Mouse (Mus musculus) midbrain, embryonic 10.5 days (tissue): ENCODE results near the gene Gm12258. TPM values are rescaled to one million over a fixed set of nuclear protein-coding genes. Genes with fewer than 3 reads are reported as not detected.

Source experiments
- DNase-seq: peaks from one replicate; pipeline ENCODE4 v3.0.0-alpha.2; 2017; ENCODE audit warnings: low spot score
- H3K27ac ChIP-seq: fragments of 300-500 bp; sonication (generic); replicated peaks from 2 replicates; pipeline ENCODE4 v1.5.1; 2016; ENCODE audit warnings: mild to moderate bottlenecking
- H3K27me3 ChIP-seq: fragments of 300-500 bp; sonication (generic); 2 replicates; pipeline ENCODE4 v1.6.1; 2016; ENCODE audit warnings: low read depth, mild to moderate bottlenecking; ENCODE audit not compliant: poor library complexity, severe bottlenecking
- H3K36me3 ChIP-seq: fragments of 300-500 bp; sonication (generic); 2 replicates; pipeline ENCODE4 v1.6.1; 2016; ENCODE audit warnings: mild to moderate bottlenecking, moderate library complexity
- H3K4me1 ChIP-seq: fragments of 300-500 bp; sonication (generic); 2 replicates; pipeline ENCODE4 v1.6.1; 2016
- H3K4me3 ChIP-seq: fragments of 300-500 bp; sonication (generic); 2 replicates; pipeline ENCODE4 v1.5.1; 2016; ENCODE audit warnings: mild to moderate bottlenecking, moderate library complexity
- H3K9me3 ChIP-seq: fragments of 300-500 bp; sonication (generic); replicated peaks from 2 replicates; pipeline ENCODE4 v1.6.1; 2016; ENCODE audit warnings: mild to moderate bottlenecking
- WGBS: fragments of 180-500 bp; shearing (Covaris S2); methylation state at CpG from one replicate; pipeline ENCODE4 v1.1.7; 2016; 5-methylcytosine and 5-hydroxymethylcytosine counted together
- polyA plus RNA-seq: library from polyadenylated mRNA; unstranded; fragments of >200 nt; fragmentation: Nextera tagmentation; extraction: Ambion mirVana; gene quantifications from 2 replicates; pipeline ENCODE4 v1.2.1, GENCODE M21; 2016

The Gm12258 gene
- polyA plus RNA-seq, 1 experiment from 2014 or later = 9.1 TPM

- 65% methylated on average over 2 of the region's 2 CpGs for WGBS
- Histone ChIP-seq H3K4me3 (no peak overlapping the region), H3K36me3 (peaks cover 50% of the 10 kb centered on the region), H3K4me1 (peaks cover 9% of the 10 kb centered on the region), H3K27me3 (no peaks in the 10 kb centered on the region), H3K9me3 (no peaks in the 10 kb centered on the region), H3K27ac (no peak overlapping the region)
- no peak for DNase-seq
These were observed 2.8 kb downstream of the Gm12258 start for GRCm38 (mm10) chr11:58849731-58850130.

DNA sequence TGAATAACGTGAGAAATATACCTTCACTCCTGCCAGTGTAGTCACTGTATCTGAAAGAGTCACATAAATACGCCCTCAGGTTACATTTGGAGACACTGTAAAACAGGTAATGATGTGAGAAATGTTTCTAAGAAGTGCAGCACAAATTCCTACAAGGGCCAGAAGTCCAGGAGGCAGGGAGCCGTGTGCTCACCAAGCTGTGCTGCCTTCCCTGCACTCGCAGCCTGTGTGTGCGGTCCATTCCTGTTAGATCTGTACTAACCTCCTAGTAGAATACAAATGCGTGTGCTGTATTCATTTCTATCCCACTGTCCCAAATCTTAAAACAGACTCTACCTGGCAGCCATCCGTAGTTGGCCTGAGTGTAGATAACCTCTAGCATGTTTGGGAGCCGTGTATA lies 13.8 kb downstream of the Gm12258 start:
- Histone ChIP-seq H3K27me3 (no peaks in the 10 kb centered on the region), H3K9me3 (peaks cover 28% of the 10 kb centered on the region), H3K36me3 (peaks cover 54% of the 10 kb centered on the region), H3K4me3 (no peak overlapping the region), H3K27ac (no peak overlapping the region), H3K4me1 (no peaks in the 10 kb centered on the region)
- no peak for DNase-seq
- WGBS = 94% methylated on average over 8 of the region's 8 CpGs

DNA sequence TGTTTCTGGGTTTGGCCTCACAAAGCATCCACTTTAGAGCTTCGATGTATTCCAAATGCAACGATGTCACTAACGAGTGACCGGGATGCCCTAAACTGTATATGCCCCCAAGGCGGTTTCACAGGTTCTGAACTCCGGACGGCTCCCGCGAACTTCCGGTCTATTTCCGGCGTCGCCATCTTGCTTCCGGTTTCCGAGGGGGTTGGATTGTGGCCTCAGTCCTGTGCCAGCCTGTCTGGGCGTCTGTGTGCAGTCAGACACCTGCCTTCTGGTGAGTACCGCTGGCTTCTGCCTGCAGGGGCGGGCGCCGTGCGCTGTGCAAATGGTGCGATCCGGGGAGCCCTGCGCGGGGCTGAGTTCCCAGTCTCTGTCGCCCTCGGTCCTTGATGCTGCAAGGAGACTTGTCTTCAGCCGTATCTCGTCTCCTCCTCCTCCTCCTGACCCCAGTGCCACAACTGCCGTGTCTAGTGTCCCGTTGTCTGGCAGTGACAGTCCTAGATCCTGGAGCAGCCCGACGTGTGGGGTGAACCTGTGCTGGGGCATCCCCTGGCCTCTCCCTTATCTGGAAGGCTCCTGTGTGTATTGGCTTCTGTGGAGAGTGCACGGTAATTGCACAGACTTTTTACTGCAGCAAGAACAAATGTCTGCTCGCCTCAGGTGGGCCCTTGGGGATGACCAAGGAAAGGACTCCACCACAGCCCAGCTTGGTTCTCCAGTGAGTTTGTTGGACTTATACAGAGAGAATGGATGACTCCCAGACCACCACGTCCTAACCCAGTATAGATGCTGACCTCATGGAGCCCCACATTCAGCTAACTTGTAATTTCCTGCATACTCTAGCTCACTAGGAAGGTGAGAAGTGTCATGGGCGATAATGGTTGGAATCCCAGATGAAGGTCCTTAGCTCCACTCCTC lies 20.3 kb downstream of the Gm12258 start, which contains the start of gene 2810021J22Rik:
TSS of gene 2810021J22Rik (plus strand) at position 178 of the 915 bp plus-strand sequence.
- WGBS = 5% methylated on average over 37 of the region's 37 CpGs
- Histone ChIP-seq H3K36me3 (peaks cover 31% of the 10 kb centered on the region), H3K4me1 (peaks cover 15% of the 10 kb centered on the region), H3K27me3 (no peaks in the 10 kb centered on the region), H3K27ac (peak within 1 kb of the TSS; percentile 93), H3K9me3 (no peaks in the 10 kb centered on the region), H3K4me3 (peak within 1 kb of the TSS; percentile 94)
- DNase-seq = peak; percentile 85

- Histone ChIP-seq H3K27ac (peak overlapping the region; percentile 93), H3K9me3 (no peaks in the 10 kb centered on the region), H3K4me1 (peaks cover 15% of the 10 kb centered on the region), H3K36me3 (peaks cover 31% of the 10 kb centered on the region), H3K27me3 (no peaks in the 10 kb centered on the region), H3K4me3 (peak overlapping the region; percentile 94)
- WGBS = 92% methylated on average over 6 of the region's 6 CpGs
- DNase-seq = no peak
These were observed 21.0 kb downstream of the Gm12258 start for GRCm38 (mm10) chr11:58867954-58868330.

DNA sequence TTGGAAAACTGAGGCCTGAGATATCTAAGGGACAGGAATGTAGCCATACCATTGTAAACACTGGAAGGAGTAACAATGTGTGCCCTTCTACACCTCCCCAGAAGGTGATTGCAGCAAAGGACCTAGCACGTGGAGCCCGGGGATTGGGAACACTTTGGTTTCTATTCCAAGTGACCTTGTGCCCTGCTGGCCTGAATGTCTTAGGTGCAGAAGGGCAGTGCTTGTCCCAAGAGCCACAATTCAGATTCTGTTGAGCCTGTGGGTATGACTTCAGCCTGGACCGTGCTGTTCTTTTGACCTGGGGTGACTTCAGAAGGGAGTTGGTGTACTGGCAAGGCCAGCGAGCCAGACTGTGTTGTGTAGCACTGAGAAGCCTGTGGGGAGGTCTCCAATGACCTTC lies 24.0 kb downstream of the Gm12258 start:
- WGBS = 89% methylated on average over 4 of the region's 4 CpGs
- DNase-seq = no peak

DNA sequence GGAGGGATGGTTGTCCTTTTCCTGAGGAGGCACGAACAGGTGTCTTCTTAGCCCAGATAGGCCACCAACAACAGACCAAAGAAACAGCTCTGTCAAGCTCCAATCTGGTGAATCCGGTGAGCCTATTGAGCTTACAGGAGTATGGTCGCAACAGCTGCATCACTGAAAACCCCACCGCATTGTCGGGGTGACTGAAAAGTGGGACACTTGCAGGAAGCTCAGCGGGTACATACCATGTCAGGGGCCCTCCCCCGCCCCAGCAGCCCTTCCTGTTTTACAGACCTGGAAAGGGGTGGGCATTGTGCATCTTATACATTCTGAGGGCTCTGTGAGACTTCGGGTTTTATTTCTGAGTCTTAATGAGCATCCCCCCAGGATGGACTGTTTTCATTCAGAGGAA lies 36.8 kb downstream of the Gm12258 start:
- no peaks in the 10 kb centered on the region for H3K9me3 ChIP-seq
- no peaks in the 10 kb centered on the region for H3K4me1 ChIP-seq
- no peak overlapping the region for H3K4me3 ChIP-seq
- H3K27me3 ChIP-seq = no peaks in the 10 kb centered on the region
- no peak overlapping the region for H3K27ac ChIP-seq
- 85% methylated on average over 8 of the region's 8 CpGs for WGBS
- DNase-seq = no peak
- peaks cover 46% of the 10 kb centered on the region for H3K36me3 ChIP-seq

More for the DNA sequence above, 24.0 kb downstream of the Gm12258 start:
- Histone ChIP-seq H3K4me1 (peaks cover 15% of the 10 kb centered on the region), H3K27ac (no peak overlapping the region), H3K4me3 (no peak overlapping the region), H3K9me3 (no peaks in the 10 kb centered on the region), H3K27me3 (no peaks in the 10 kb centered on the region), H3K36me3 (peaks cover 47% of the 10 kb centered on the region)

DNA sequence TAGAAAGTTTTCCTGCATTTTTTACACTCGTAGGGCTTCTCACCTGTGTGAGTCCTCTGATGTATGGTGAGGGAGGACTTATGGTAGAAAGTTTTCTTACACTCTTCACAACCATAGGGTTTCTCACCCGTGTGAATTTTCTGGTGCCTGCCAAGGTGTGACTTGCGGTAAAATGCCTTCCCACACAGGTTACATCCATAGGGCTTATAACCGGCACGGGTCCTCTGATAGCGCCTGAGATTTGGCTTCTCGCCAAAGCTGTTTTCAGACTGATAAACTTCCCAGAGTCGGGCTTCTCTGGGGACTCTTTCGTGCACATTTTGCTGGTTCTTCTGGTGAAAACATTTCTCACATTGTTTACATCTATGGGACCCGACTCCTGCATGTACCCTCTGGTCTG lies 43.6 kb downstream of the Gm12258 start:
- Histone ChIP-seq H3K36me3 (peaks cover 64% of the 10 kb centered on the region), H3K27ac (no peak overlapping the region), H3K9me3 (no peaks in the 10 kb centered on the region), H3K4me3 (no peak overlapping the region), H3K4me1 (no peaks in the 10 kb centered on the region), H3K27me3 (no peaks in the 10 kb centered on the region)
- 96% methylated on average over 10 of the region's 10 CpGs for WGBS
- no peak for DNase-seq

- no peaks in the 10 kb centered on the region for H3K4me1 ChIP-seq
- H3K36me3 ChIP-seq = peaks cover 83% of the 10 kb centered on the region
- no peak for DNase-seq
- WGBS = 83% methylated on average over 6 of the region's 6 CpGs
- no peaks in the 10 kb centered on the region for H3K9me3 ChIP-seq
- H3K27me3 ChIP-seq = no peaks in the 10 kb centered on the region
- H3K4me3 ChIP-seq = no peak overlapping the region
- no peak overlapping the region for H3K27ac ChIP-seq
These were observed 47.5 kb downstream of the Gm12258 start for GRCm38 (mm10) chr11:58894456-58894855.

DNA sequence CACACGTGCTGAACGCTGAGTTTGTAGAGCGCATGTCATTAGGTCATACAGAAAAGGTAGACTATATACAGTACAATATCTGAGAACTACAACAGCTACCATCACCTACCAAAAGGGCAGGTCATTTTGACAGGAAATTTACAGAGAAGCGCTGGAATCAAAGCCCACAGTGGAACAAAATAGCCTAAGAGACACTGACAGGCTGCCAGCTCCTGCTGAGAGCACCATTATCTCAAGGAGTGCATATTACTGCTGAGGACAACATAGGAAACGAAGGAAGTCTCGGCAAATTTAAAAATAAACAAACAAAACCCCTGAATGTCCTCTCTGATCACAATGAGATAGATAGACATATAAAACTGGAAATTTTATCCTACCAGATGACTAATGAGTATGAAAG lies 50.5 kb downstream of the Gm12258 start:
- no peaks in the 10 kb centered on the region for H3K4me1 ChIP-seq
- DNase-seq = no peak
- no peak overlapping the region for H3K4me3 ChIP-seq
- peaks cover 76% of the 10 kb centered on the region for H3K36me3 ChIP-seq
- H3K27me3 ChIP-seq = no peaks in the 10 kb centered on the region
- H3K27ac ChIP-seq = no peak overlapping the region
- WGBS = 81% methylated on average over 6 of the region's 6 CpGs
- no peaks in the 10 kb centered on the region for H3K9me3 ChIP-seq

DNA sequence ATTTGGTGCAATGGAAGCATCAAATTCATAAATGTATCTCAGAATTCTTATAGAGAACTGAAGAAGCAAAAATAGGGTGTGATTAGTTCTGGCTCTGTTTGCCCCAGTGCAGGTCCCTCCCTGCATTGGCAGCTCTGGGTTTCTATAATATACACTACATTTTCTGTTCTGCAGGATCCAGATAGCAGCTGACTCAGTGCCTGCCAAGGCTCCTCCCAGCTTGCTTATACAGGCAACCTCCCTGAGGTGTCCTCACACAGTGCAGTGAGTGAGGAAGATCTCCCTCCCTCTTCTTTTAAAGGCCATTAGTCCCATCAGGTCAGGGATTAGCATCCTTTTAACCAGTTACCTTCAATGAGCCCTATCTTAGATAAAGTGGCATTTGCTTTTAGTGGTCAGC lies 54.1 kb downstream of the Gm12258 start:
- Histone ChIP-seq H3K27me3 (no peaks in the 10 kb centered on the region), H3K4me3 (no peak overlapping the region), H3K27ac (no peak overlapping the region), H3K4me1 (peaks cover 17% of the 10 kb centered on the region), H3K36me3 (peaks cover 50% of the 10 kb centered on the region), H3K9me3 (no peaks in the 10 kb centered on the region)
- DNase-seq = no peak

- Histone ChIP-seq H3K27me3 (no peaks in the 10 kb centered on the region), H3K4me1 (peaks cover 17% of the 10 kb centered on the region), H3K36me3 (peaks cover 28% of the 10 kb centered on the region), H3K4me3 (peak within 1 kb of the TSS; percentile 84), H3K9me3 (no peaks in the 10 kb centered on the region), H3K27ac (peak within 1 kb of the TSS; percentile 94)
- DNase-seq = peak; percentile 96
- 1% methylated on average over 40 of the region's 40 CpGs for WGBS
These were observed 56.8 kb downstream of the Gm12258 start, which contains the start of gene Zfp39 for GRCm38 (mm10) chr11:58903511-58904409. Gene Zfp39, minus strand, starts transcription at chr11:58904225.

DNA sequence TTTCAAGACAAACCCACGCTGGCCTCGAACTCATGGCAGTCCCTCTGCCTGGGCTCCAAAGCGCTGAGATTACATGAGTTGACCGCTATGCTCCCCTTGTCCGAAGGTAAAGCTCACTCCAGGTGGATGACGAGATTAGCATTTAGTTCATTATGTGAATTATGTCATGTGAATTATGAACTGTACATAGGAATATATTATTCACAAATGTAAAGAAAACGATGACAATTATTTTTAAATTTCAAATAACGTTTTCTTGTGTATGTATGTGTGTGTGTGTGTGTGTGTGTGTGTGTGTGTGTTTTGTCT lies 57.4 kb downstream of the Gm12258 start:
- peaks cover 23% of the 10 kb centered on the region for H3K36me3 ChIP-seq
- H3K9me3 ChIP-seq = no peaks in the 10 kb centered on the region
- H3K27me3 ChIP-seq = no peaks in the 10 kb centered on the region
- no peak for DNase-seq
- WGBS = 6% methylated on average over 8 of the region's 8 CpGs
- H3K27ac ChIP-seq = peak overlapping the region; percentile 94
- peak overlapping the region; percentile 84 for H3K4me3 ChIP-seq
- H3K4me1 ChIP-seq = peaks cover 17% of the 10 kb centered on the region
